Mouse (Mus musculus) hindbrain, embryonic 13.5 days (tissue): ENCODE measurements around the gene Iars2. TPM values are rescaled to one million over a fixed set of nuclear protein-coding genes. Genes with fewer than 3 reads are reported as not detected.

Experiments
- ATAC-seq: fragments of 200-750 bp; cut with Nextera tagmentation; 2 replicates; pipeline ENCODE4 v1.8.0; 2017; ENCODE audit warnings: moderate TSS enrichment; ENCODE audit not compliant: low FRiP score
- H3K27ac ChIP-seq: fragments of 300-500 bp; sonication (generic); 2 replicates; pipeline ENCODE4 v1.5.1; 2015; ENCODE audit warnings: inconsistent platforms, mild to moderate bottlenecking, moderate library complexity
- H3K27me3 ChIP-seq: fragments of 300-500 bp; sonication (generic); 2 replicates; pipeline ENCODE4 v1.6.1; 2015; ENCODE audit warnings: mild to moderate bottlenecking, inconsistent platforms
- H3K36me3 ChIP-seq: fragments of 300-500 bp; sonication (generic); 2 replicates; pipeline ENCODE4 v1.6.1; 2015; ENCODE audit warnings: mild to moderate bottlenecking, inconsistent platforms
- H3K4me1 ChIP-seq: fragments of 300-500 bp; sonication (generic); replicated peaks from 2 replicates; pipeline ENCODE4 v1.6.1; 2015; ENCODE audit warnings: inconsistent platforms
- H3K4me2 ChIP-seq: fragments of 300-500 bp; sonication (generic); 2 replicates; pipeline ENCODE4 v1.6.1; 2015; ENCODE audit warnings: inconsistent platforms, mild to moderate bottlenecking, moderate library complexity
- H3K4me3 ChIP-seq: fragments of 300-500 bp; sonication (generic); 2 replicates; pipeline ENCODE4 v1.5.1; 2015; ENCODE audit warnings: mild to moderate bottlenecking, inconsistent platforms
- H3K9ac ChIP-seq: fragments of 300-500 bp; sonication (generic); 2 replicates; pipeline ENCODE4 v1.6.1; 2015; ENCODE audit warnings: mild to moderate bottlenecking, inconsistent platforms
- H3K9me3 ChIP-seq: fragments of 300-500 bp; sonication (generic); 2 replicates; pipeline ENCODE4 v1.6.1; 2016; ENCODE audit warnings: inconsistent platforms
- WGBS: fragments of 180-500 bp; shearing (Covaris S2); methylation state at CpG from one replicate; pipeline ENCODE4 v1.1.7; 2015; 5-methylcytosine and 5-hydroxymethylcytosine counted together
- polyA plus RNA-seq: library from polyadenylated mRNA; unstranded; fragments of >200 nt; fragmentation: Nextera tagmentation; extraction: Ambion mirVana; gene quantifications from 2 replicates; pipeline ENCODE4 v1.2.1, GENCODE M21; 2015

Gene Iars2
- polyA plus RNA-seq, result 17.8 and 18.3 TPM in 2 replicates

GRCm38 (mm10) chr1:185328721-185329610, at the start of gene Iars2:
Gene Iars2, minus strand, starts transcription at chr1:185329396.
- H3K36me3 ChIP-seq, result peaks cover 28% of the 10 kb centered on the region
- peak within 1 kb of the TSS; percentile 82 for H3K4me3 ChIP-seq
- peak within 1 kb of the TSS; percentile 93 for H3K9ac ChIP-seq
- peaks cover 33% of the 10 kb centered on the region for H3K4me1 ChIP-seq
- peak within 1 kb of the TSS; percentile 78 for H3K4me2 ChIP-seq
- peak within 1 kb of the TSS; percentile 94 for H3K27ac ChIP-seq
- no peaks in the 10 kb centered on the region for H3K27me3 ChIP-seq
- WGBS, result under 1% methylated on average over 76 of the region's 76 CpGs
- ATAC-seq, result peak; percentile 92
- no peaks in the 10 kb centered on the region for H3K9me3 ChIP-seq

GRCm38 (mm10) chr1:185377429-185377828, 48.2 kb upstream of the Iars2 start:
- H3K27ac ChIP-seq, result no peak overlapping the region
- no peak overlapping the region for H3K4me3 ChIP-seq
- no peak overlapping the region for H3K9ac ChIP-seq
- H3K4me1 ChIP-seq, result no peaks in the 10 kb centered on the region
- H3K36me3 ChIP-seq, result peaks cover 88% of the 10 kb centered on the region
- 95% methylated on average over 2 of the region's 2 CpGs for WGBS
- H3K27me3 ChIP-seq, result no peaks in the 10 kb centered on the region
- H3K4me2 ChIP-seq, result no peak overlapping the region
- ATAC-seq, result no peak
- H3K9me3 ChIP-seq, result no peaks in the 10 kb centered on the region

- Histone ChIP-seq H3K27me3 (no peaks in the 10 kb centered on the region), H3K27ac (no peak overlapping the region), H3K36me3 (peaks cover 90% of the 10 kb centered on the region), H3K9me3 (no peaks in the 10 kb centered on the region), H3K4me1 (no peaks in the 10 kb centered on the region), H3K4me3 (no peak overlapping the region), H3K9ac (no peak overlapping the region), H3K4me2 (no peak overlapping the region)
- no peak for ATAC-seq
Measured at GRCm38 (mm10) chr1:185376390-185376789, 47.2 kb upstream of the Iars2 start.

- Histone ChIP-seq H3K9ac (no peak overlapping the region), H3K9me3 (no peaks in the 10 kb centered on the region), H3K4me1 (peaks cover 12% of the 10 kb centered on the region), H3K4me3 (no peak overlapping the region), H3K27ac (no peak overlapping the region), H3K36me3 (peaks cover 52% of the 10 kb centered on the region), H3K27me3 (no peaks in the 10 kb centered on the region), H3K4me2 (no peak overlapping the region)
- WGBS, result 92% methylated on average over 6 of the region's 6 CpGs
- ATAC-seq, result no peak
Measured at GRCm38 (mm10) chr1:185369979-185370378, 40.8 kb upstream of the Iars2 start.

- Histone ChIP-seq H3K9me3 (no peaks in the 10 kb centered on the region), H3K27ac (no peak overlapping the region), H3K4me1 (peaks cover 24% of the 10 kb centered on the region), H3K4me2 (no peak overlapping the region), H3K27me3 (no peaks in the 10 kb centered on the region), H3K9ac (no peak overlapping the region), H3K4me3 (no peak overlapping the region), H3K36me3 (peaks cover 31% of the 10 kb centered on the region)
- ATAC-seq, result no peak
- WGBS, result 90% methylated on average over 6 of the region's 6 CpGs
Measured at GRCm38 (mm10) chr1:185367383-185367782, 38.2 kb upstream of the Iars2 start.

- peak overlapping the region; percentile 72 for H3K4me2 ChIP-seq
- 46% methylated on average over 6 of the region's 6 CpGs for WGBS
- H3K27ac ChIP-seq, result peak overlapping the region; percentile 48; the same call in 1 of the 2 replicates
- peaks cover 32% of the 10 kb centered on the region for H3K4me1 ChIP-seq
- H3K36me3 ChIP-seq, result peaks cover 5% of the 10 kb centered on the region; the same call in 1 of the 2 replicates
- peak overlapping the region; percentile 84 for H3K4me3 ChIP-seq
- no peaks in the 10 kb centered on the region for H3K27me3 ChIP-seq
- no peak for ATAC-seq
- H3K9me3 ChIP-seq, result no peaks in the 10 kb centered on the region
- H3K9ac ChIP-seq, result peak overlapping the region; percentile 90
Measured at GRCm38 (mm10) chr1:185364183-185364540, 35.0 kb upstream of the Iars2 start.

GRCm38 (mm10) chr1:185363526-185364182, 34.5 kb upstream of the Iars2 start:
- peak overlapping the region; percentile 72 for H3K4me2 ChIP-seq
- peak overlapping the region; percentile 84 for H3K4me3 ChIP-seq
- ATAC-seq, result peak; percentile 34
- WGBS, result 6% methylated on average over 22 of the region's 22 CpGs
- H3K4me1 ChIP-seq, result peaks cover 32% of the 10 kb centered on the region
- H3K9me3 ChIP-seq, result no peaks in the 10 kb centered on the region
- H3K9ac ChIP-seq, result peak overlapping the region; percentile 90
- peaks cover 5% of the 10 kb centered on the region; the same call in 1 of the 2 replicates for H3K36me3 ChIP-seq
- H3K27me3 ChIP-seq, result no peaks in the 10 kb centered on the region
- H3K27ac ChIP-seq, result peak overlapping the region; percentile 96

GRCm38 (mm10) chr1:185362677-185363520, 33.7 kb upstream of the Iars2 start, which contains the start of gene Eprs:
Gene Eprs, plus strand, starts transcription at chr1:185363044.
- H3K9me3 ChIP-seq, result no peaks in the 10 kb centered on the region

GRCm38 (mm10) chr1:185358211-185358610, 29.0 kb upstream of the Iars2 start:
- Histone ChIP-seq H3K9ac (no peak overlapping the region), H3K9me3 (no peaks in the 10 kb centered on the region), H3K27me3 (no peaks in the 10 kb centered on the region), H3K27ac (no peak overlapping the region), H3K4me3 (no peak overlapping the region), H3K4me2 (no peak overlapping the region), H3K36me3 (peaks cover 40% of the 10 kb centered on the region), H3K4me1 (peaks cover 8% of the 10 kb centered on the region)
- 88% methylated on average over 4 of the region's 4 CpGs for WGBS
- ATAC-seq, result no peak

More at GRCm38 (mm10) chr1:185362677-185363520, 33.7 kb upstream of the Iars2 start, which contains the start of gene Eprs:
- peak within 1 kb of the TSS; percentile 96 for H3K27ac ChIP-seq
- H3K4me3 ChIP-seq, result peak within 1 kb of the TSS; percentile 84
- ATAC-seq, result peak; percentile 98
- H3K4me2 ChIP-seq, result peak within 1 kb of the TSS; percentile 72
- WGBS, result under 1% methylated on average over 91 of the region's 92 CpGs
- peak within 1 kb of the TSS; percentile 90 for H3K9ac ChIP-seq
- H3K4me1 ChIP-seq, result peaks cover 32% of the 10 kb centered on the region
- peaks cover 6% of the 10 kb centered on the region for H3K36me3 ChIP-seq
- H3K27me3 ChIP-seq, result no peaks in the 10 kb centered on the region

GRCm38 (mm10) chr1:185356246-185356645, 27.1 kb upstream of the Iars2 start:
- no peaks in the 10 kb centered on the region for H3K9me3 ChIP-seq
- no peak overlapping the region for H3K9ac ChIP-seq
- 97% methylated on average over 8 of the region's 8 CpGs for WGBS
- no peaks in the 10 kb centered on the region for H3K27me3 ChIP-seq
- H3K4me3 ChIP-seq, result no peak overlapping the region
- H3K27ac ChIP-seq, result no peak overlapping the region
- ATAC-seq, result no peak
- peaks cover 59% of the 10 kb centered on the region for H3K36me3 ChIP-seq
- no peaks in the 10 kb centered on the region for H3K4me1 ChIP-seq
- H3K4me2 ChIP-seq, result no peak overlapping the region

- no peaks in the 10 kb centered on the region for H3K27me3 ChIP-seq
- peaks cover 74% of the 10 kb centered on the region for H3K36me3 ChIP-seq
- no peak overlapping the region for H3K4me2 ChIP-seq
- H3K4me1 ChIP-seq, result no peaks in the 10 kb centered on the region
- ATAC-seq, result no peak
- H3K4me3 ChIP-seq, result no peak overlapping the region
- WGBS, result 91% methylated on average over 4 of the region's 4 CpGs
- no peaks in the 10 kb centered on the region for H3K9me3 ChIP-seq
- no peak overlapping the region for H3K9ac ChIP-seq
- H3K27ac ChIP-seq, result no peak overlapping the region
Measured at GRCm38 (mm10) chr1:185354731-185355130, 25.5 kb upstream of the Iars2 start.

- WGBS, result 98% methylated on average over 8 of the region's 8 CpGs
- H3K9ac ChIP-seq, result no peak overlapping the region
- peaks cover 86% of the 10 kb centered on the region for H3K36me3 ChIP-seq
- no peaks in the 10 kb centered on the region for H3K27me3 ChIP-seq
- no peak for ATAC-seq
- H3K4me1 ChIP-seq, result no peaks in the 10 kb centered on the region
- H3K4me3 ChIP-seq, result no peak overlapping the region
- no peak overlapping the region for H3K27ac ChIP-seq
- H3K9me3 ChIP-seq, result no peaks in the 10 kb centered on the region
- no peak overlapping the region for H3K4me2 ChIP-seq
Measured at GRCm38 (mm10) chr1:185353351-185353750, 24.2 kb upstream of the Iars2 start.
